Mouse (Mus musculus) G1E (cell line): ENCODE measurements around the gene Ralbp1.

Experiments
- CTCF ChIP-seq: IDR thresholded peaks from 2 replicates; pipeline ENCODE4 v1.5.1; 2012; ENCODE audit warnings: low read depth, low read length, inconsistent platforms, mixed read lengths
- GATA1 ChIP-seq: IDR thresholded peaks from 2 replicates; pipeline ENCODE4 v1.6.1; 2012; ENCODE audit warnings: borderline replicate concordance, low read length, inconsistent platforms, mixed read lengths
- GATA2 ChIP-seq: IDR thresholded peaks from 2 replicates; pipeline ENCODE4 v1.6.1; 2012; ENCODE audit warnings: low read depth, low read length, inconsistent platforms, borderline replicate concordance
- TAL1 ChIP-seq: conservative IDR thresholded peaks from 2 replicates; pipeline ENCODE4 v1.6.1; 2012; ENCODE audit warnings: low read depth, low read length, inconsistent platforms, mixed read lengths

GRCm38 (mm10) chr17:65930960-65931359 lies 45.4 kb upstream of the Ralbp1 start:
- TF ChIP-seq CTCF (no peak), GATA2 (no peak), TAL1 (no peak), GATA1 (no peak)
